Mouse (Mus musculus): ENCODE results near the gene Treh.
"Not testable (repeated sequence)": the region's sequence is repeated elsewhere in the genome, so short reads cannot be mapped to it uniquely, and the experiment has no call there.

Treh gene

GRCm38 (mm10) chr9:44673005-44673404 is at the start of gene Treh:
Treh (plus strand) TSS chr9:44673233.
- no peak for DNase-seq (ENCODE audit: low spot score)

DNA sequence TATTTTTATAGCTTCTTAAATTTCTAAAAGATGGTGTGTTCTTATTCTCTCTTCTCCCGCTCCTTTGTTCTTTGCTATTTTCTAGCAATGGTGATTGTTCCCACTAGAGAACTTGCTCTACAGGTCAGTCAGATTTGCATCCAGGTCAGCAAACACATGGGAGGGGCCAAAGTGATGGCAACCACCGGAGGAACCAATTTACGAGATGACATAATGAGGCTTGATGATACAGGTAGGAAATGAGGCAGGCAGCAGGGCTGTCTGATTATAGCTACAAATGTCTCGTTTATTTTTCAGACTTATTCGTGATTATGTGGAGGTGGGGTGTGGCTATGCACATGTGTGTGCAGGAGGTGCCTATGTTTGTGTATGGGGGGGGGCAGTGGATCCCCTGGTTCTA is 48.6 kb upstream of the Treh start:
- no peak for DNase-seq (ENCODE audit: low spot score)

DNA sequence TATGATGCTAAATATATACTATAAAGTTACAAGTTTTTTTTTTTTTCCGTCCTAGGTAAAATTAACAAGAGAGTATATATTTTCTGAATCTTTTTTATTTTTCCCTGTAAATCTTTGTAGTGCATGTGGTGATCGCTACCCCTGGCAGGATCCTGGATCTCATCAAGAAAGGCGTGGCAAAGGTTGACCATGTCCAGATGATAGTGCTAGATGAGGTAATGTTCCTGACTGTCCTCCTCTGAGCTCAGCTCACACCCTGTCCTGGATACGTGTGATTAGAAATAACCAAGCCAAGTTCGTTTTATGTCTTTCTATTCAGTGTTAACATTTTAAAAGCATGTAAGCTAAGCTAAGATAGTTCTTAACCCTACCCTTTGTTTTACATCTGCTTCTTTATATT is 46.8 kb upstream of the Treh start:
- DNase-seq (ENCODE audit: low spot score), result no peak

DNA sequence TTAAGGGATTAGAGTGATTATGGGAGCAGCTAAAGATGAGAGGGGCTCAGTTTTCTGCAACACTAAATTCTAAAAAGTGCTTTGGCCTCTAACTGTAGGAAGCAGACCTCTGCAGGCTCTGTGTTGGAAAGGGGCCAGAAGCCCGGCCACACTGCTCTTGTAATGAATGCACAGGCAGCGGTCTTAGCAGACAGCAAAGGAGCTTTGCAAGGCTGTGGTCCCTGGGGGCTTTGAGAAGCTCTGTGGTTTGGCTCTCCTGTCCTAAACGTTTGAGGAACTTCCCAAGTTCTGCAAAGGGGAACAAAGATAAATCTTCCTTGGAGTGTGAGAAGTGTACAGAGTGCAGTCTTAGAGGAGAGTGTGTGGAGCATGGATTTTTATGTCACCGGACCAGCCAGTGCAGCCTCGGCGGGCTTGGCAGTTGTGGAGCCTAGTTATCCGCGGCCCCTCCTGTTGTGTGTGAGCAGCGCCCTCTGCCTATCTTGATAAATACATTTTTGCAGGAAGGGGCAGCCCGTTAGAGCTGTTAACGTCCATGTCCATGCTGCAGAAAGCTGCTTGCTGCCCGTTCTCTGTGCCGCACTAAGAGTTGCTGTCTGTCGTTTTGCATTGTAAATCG is 35.4 kb upstream of the Treh start:
- peak; percentile 48 for DNase-seq (ENCODE audit: low spot score)

DNA sequence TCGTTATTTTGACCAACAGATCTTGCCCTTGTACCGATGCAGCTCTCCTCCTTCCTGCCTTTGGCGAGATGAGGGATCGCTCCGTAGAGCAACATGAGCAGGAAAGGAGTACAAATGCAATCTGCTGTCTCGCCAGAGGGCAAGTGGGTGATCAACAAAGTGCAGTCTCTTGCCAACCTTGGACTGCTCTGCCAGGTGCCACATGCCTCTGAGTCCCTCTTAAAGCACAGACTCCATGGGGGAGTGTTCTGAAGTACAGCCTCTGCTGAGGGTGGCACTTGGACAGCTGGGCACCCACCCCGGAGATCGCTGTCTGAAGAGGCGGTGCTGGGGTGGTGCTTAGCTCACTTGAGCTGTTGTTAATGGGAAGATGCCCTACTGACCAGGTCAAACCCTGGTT is 34.3 kb upstream of the Treh start:
- not testable (repeated sequence) for DNase-seq (ENCODE audit: low spot score)

- not testable (repeated sequence) for DNase-seq (ENCODE audit: low spot score)
Observed at GRCm38 (mm10) chr9:44640028-44640427, 33.0 kb upstream of the Treh start.

DNA sequence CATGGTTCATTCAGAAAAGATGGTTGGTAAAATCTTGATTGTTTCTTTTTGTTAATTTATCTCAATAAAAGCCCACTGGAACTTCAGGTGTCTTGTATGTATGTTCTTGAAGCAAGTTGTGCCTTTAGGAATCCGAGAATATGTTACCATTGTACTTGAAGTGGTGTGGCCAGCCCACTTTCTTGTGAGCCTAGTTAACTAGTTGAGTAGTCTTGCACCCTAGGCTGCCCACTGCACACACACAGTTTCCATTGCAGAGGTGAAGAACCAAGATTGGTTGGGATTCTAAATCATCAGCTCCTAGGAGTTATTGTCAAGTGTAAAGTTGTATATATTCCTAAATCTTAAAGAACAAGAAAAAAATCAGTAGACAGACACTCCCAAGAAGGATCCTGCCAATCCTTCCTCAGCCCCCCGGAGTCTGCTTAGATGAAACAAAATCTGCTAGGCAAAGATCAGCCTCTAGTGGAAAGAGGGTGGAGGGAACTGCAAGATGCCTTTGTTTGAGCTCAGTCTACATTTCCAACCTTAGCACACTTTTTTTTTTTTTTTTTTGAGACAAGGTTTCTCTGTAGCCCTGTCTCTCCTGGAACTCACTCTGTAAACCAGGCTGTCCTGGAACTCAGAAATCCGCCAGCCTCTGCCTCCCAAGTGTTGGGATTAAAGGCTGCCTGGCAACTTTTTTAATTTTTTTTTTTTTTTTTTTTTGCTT is 32.2 kb upstream of the Treh start:
- DNase-seq (ENCODE audit: low spot score), result no peak

DNA sequence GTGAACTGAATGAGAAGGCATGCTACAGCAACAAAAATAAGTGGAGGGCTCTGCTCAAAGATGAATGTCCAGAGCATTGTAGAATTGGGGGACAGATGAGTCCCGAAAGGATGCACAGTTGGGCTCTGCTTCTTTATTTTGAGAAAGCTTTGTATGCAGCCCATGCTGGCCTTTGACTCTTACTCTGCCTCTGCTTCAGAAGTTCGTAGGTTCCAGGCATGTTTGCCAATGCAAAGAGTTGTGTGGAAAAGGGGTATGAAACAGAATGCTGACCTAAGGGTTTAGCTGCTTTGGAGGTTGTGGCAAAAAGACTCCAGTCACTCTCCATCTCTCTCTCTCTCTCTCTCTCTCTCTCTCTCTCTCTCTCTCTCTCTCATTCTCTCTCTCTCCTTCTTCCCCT is 31.4 kb upstream of the Treh start:
- DNase-seq (ENCODE audit: low spot score), result no peak

DNA sequence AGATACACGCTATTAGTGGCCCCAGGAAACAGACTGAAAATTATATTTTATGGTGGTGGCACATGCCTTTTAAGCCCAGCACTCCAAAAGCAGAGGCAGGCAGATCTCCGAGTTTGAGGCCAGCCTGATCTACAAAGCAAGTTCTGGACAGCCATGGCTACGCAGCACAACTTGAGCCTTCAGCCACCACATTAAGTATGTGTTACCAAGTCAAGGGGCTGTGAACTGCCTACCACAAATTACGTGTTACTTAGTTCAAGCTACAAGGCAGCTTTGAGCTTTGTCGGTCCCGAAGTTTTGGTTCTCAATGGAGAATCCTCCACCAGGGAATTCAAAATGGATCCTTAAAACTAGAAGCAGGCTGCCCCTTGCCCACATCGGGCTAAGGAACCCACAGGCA is 29.9 kb upstream of the Treh start:
- no peak for DNase-seq (ENCODE audit: low spot score)

DNA sequence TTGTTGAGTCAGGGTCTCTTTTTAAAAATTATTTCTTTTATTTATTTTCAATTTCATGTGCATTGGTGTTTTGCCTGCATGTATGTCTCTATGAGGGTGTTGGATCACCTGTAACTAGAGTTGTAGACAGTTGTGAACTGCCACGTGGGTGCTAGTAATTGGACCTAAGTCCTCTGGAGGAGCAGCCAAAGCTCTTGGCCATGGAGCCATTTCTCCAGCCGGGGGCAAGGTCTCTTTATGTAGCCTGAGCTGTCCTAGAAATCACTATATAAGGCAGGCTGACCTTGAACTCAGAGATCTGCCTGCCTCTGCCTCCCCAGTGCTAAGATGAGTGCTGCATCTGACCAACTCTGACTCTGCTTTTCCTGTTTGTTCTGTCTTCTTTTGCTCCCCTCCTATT is 28.8 kb upstream of the Treh start:
- no peak for DNase-seq (ENCODE audit: low spot score)

GRCm38 (mm10) chr9:44645481-44645880 is 27.6 kb upstream of the Treh start:
- no peak for DNase-seq (ENCODE audit: low spot score)

DNA sequence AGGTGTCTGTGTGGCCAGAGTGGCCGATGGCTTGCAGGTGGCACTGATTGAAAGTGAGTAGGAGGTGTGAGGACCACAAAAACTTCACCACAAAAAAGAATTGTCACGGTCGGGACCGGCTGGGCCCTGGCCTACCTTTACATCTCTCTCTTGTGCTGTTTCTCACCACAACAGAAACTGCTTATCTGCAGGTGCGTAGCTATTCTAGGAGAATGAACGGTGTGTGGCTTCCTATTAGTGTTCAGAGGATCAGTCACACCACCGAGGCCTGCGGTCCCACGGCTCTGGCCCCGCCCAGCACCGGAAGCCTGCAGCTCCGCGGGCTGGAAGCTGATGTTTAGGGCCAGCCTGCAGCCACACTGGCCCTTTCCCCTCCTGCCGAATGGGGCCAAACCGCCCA is 27.1 kb upstream of the Treh start:
- DNase-seq (ENCODE audit: low spot score), result no peak

- no peak for DNase-seq (ENCODE audit: low spot score)
Observed at GRCm38 (mm10) chr9:44646366-44646765, 26.7 kb upstream of the Treh start.

GRCm38 (mm10) chr9:44647026-44647425 is 26.0 kb upstream of the Treh start:
- no peak for DNase-seq (ENCODE audit: low spot score)

DNA sequence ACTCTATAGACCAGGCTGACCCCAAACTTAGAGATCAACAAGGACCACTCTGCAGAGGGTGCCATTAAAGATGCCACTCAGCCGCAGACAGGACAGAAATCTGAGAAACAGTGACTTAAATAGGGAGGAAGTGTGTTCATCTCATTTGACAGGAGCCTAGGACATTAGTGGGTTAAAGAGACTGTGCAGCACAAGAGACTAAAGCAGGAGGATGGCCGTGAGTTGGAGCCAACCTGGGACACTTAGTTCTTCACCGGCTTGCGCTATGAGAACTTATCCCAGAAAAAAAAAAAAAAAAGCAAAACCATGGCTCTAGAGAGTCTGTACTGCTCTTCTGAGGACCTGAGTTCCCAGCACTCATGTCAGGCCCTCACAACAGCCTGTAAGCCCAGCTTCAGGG is 25.4 kb upstream of the Treh start:
- no peak for DNase-seq (ENCODE audit: low spot score)

- DNase-seq (ENCODE audit: low spot score), result no peak
Observed at GRCm38 (mm10) chr9:44648881-44649281, 24.2 kb upstream of the Treh start.

DNA sequence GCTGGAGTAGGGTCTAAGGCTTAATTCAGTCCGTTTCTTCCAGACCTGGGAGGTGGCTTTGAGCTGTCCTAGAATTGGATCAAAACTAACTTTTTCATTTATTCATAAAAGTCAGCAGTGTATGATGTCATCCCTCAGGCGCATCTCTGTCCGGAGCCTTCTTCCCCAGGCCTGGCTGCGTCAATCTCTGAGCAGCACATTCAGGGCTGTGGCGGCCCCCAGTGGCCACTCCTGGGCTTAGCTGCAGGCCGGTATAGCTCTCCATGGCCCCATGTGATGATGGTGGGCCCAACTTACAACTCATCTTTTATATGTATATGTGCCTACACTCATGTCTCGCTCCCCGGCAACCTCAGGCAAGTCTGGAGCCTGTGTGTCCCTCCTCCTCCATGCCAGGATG is 21.0 kb upstream of the Treh start:
- DNase-seq (ENCODE audit: low spot score), result no peak

DNA sequence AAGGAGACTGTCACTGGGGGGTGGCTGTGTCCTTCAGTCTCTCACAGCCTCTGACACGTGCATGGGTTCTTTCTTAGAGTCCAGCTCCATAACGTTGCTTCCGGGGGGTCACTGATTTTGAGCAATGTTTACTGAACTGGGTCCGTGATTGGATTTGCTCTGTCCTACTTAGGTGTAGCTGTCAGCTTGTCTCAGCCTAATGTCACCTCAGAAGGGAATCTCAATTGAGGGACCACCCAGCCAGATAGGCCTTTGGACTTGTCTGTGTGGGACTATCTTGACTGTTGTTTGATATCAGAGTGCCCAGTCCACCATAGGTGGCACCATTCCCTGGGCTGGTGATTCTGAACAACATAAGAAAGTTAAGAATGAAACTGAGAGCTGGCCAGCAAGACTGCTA is 19.1 kb upstream of the Treh start:
- DNase-seq (ENCODE audit: low spot score), result no peak

DNA sequence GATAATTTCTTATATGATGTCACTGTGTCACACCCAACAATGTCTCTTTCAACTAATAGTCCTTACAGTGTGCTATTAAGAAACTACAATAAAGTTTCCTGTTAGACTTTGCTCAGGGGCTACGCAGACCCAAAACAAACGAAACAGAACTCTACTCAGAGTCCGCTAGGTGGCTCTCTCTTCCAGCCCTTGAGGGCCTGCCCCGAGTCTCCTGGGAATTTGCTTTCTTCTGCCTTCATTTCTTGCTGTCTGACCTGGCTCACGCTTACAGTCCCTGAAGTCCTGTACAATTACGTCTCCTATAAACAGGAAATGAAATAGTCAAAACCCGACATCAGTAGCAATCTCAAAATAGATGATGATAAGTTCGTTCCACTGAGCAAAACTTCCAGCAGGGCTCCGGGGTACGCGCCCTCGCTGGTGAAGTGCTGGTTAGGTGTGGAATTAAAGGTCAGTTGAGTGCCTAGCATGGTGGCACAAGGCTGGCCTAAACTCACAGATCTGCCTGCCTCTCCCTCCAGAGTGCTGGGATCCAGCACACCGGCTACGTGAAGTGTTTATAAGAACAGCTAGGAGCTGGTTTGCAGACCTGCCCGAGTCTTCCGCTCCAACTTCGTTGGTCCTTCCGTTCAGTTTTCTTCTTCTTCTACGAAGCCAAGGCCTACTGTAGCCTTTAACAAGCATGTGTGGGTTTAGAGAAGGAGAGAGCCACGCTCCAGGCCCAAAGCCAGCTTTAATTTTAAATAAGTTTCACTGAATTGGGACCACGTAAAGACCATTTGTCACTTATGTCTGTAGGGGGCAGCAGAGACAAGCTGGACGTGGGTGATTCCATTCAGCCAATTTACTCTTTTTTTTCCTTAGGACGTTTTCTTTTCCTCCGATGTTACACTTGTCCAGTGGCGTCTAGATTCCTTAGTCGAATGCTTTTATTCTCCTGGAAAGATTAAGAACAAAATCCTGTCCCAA is 17.7 kb upstream of the Treh start:
- DNase-seq (ENCODE audit: low spot score), result peak; percentile 70

- no peak for DNase-seq (ENCODE audit: low spot score)
Observed at GRCm38 (mm10) chr9:44663706-44664105, 9.3 kb upstream of the Treh start.

DNA sequence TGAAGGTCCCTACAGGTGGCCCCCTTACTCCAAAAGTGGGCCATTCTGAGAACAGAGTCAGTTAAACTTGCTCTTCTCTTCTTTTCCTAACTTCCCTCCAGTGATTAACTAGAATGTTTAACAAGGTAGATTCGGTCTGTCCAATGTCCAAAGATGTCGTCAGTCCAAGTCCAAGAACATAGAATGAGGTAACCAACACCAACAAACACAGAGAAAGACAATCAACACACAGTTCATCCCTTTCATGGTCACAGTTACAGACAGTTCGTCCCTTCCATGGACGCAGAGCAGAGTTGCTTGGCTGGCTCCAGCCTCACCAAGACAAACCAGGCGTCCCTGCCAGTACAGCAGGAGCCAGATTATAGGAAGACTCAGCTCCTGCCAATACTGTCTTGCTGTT is 1.6 kb upstream of the Treh start:
- DNase-seq (ENCODE audit: low spot score), result no peak

DNA sequence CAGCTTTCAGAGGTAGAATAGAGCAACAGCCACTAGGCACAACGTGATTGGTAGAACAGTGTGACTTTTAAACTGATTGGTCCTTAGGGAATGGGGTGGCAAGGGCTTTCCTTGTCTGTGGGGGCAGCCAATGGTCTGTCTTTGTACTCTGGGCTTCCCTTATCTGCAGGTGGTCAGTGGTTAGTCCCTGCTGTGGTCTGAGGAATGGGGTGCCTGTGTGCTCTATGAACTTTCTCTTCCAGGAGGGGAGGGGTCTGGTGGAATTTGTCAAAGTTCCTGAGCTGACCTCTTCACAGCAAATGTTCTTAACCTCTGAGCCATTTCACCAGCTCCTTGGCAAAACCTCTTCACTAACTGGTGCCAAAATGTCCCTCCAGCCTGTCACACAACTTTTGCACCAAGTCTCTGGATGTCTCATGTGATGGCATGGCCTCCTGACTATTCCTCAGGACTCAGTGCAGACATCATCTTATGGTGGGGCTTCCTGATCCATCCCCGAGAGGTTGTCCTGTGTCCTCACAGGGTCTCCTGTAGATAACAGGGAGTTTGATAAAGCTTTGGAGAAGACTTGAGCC is 655 bp upstream of the Treh start:
- DNase-seq (ENCODE audit: low spot score), result no peak
